Mouse (Mus musculus) thymus, adult 2 months (tissue): ENCODE data around the gene Unc5a. TPM values are rescaled to one million over a fixed set of nuclear protein-coding genes. Genes with fewer than 3 reads are reported as not detected.

ENCODE experiments used
- DNase-seq: peaks from one replicate; pipeline ENCODE4 v3.0.0; 2021
- H3K27ac ChIP-seq: fragments of 200-500 bp; 2 replicates; pipeline ENCODE4 v1.5.1; 2012; ENCODE audit warnings: low read length, control low read depth; ENCODE audit not compliant: control insufficient read depth, insufficient read depth
- H3K27me3 ChIP-seq: fragments of 200-500 bp; 2 replicates; pipeline ENCODE4 v1.6.1; 2012; ENCODE audit warnings: mild to moderate bottlenecking, low read length, moderate library complexity, mixed read lengths; ENCODE audit not compliant: control insufficient read depth, insufficient read depth
- H3K36me3 ChIP-seq: fragments of 200-500 bp; 2 replicates; pipeline ENCODE4 v1.6.1; 2012; ENCODE audit warnings: mild to moderate bottlenecking, low read length, moderate library complexity; ENCODE audit not compliant: control insufficient read depth, insufficient read depth
- H3K4me1 ChIP-seq: fragments of 200-500 bp; replicated peaks from 2 replicates; pipeline ENCODE4 v1.6.1; 2012; ENCODE audit warnings: low read length; ENCODE audit not compliant: control insufficient read depth, insufficient read depth
- H3K4me3 ChIP-seq: fragments of 200-500 bp; 2 replicates; pipeline ENCODE4 v1.5.1; 2012; ENCODE audit warnings: mild to moderate bottlenecking, low read length, control low read depth, moderate library complexity; ENCODE audit not compliant: control insufficient read depth, insufficient read depth
- CTCF ChIP-seq: fragments of 200-500 bp; IDR thresholded peaks from 2 replicates; pipeline ENCODE4 v1.5.1; 2012; ENCODE audit warnings: mild to moderate bottlenecking, control low read depth, low read length, moderate library complexity, borderline replicate concordance; ENCODE audit not compliant: control insufficient read depth, poor library complexity, insufficient read depth; ENCODE audit errors: extremely low read depth
- POLR2A ChIP-seq: fragments of 200-500 bp; IDR thresholded peaks from 2 replicates; pipeline ENCODE4 v1.6.1; 2012; ENCODE audit warnings: mild to moderate bottlenecking, low read length, control low read depth, moderate library complexity; ENCODE audit not compliant: control insufficient read depth, poor library complexity, insufficient read depth; ENCODE audit errors: extremely low read depth
- WGBS: fragments of 180-500 bp; shearing (Covaris S2); methylation state at CpG from one replicate; pipeline ENCODE4 v1.1.7; 2018; 5-methylcytosine and 5-hydroxymethylcytosine counted together
- polyA plus RNA-seq: library from polyadenylated mRNA; depleted of rRNA; stranded (reverse); fragments of >200 nt; gene quantifications from 2 replicates; pipeline ENCODE4 v1.2.3, GENCODE M21; 2012; rRNA removed

The Unc5a gene
- 3.1 and 5.9 TPM in 2 replicates for polyA plus RNA-seq

- H3K27me3 ChIP-seq, result no peaks in the 10 kb centered on the region; the same call in 1 of the 2 replicates
- peaks cover 12% of the 10 kb centered on the region; the same call in 1 of the 2 replicates for H3K4me1 ChIP-seq
- 4% methylated on average over 79 of the region's 91 CpGs for WGBS
- DNase-seq, result peak; percentile 35
- H3K36me3 ChIP-seq, result no peaks in the 10 kb centered on the region
- no peak for TF ChIP-seq POLR2A
- TF ChIP-seq CTCF, result no peak
- H3K4me3 ChIP-seq, result peak within 1 kb of the TSS; percentile 59
- no peak within 1 kb of the TSS for H3K27ac ChIP-seq
These were observed at the start of gene Unc5a for GRCm38 (mm10) chr13:54948531-54949493. Gene Unc5a (plus strand): TSS chr13:54949411.

DNA sequence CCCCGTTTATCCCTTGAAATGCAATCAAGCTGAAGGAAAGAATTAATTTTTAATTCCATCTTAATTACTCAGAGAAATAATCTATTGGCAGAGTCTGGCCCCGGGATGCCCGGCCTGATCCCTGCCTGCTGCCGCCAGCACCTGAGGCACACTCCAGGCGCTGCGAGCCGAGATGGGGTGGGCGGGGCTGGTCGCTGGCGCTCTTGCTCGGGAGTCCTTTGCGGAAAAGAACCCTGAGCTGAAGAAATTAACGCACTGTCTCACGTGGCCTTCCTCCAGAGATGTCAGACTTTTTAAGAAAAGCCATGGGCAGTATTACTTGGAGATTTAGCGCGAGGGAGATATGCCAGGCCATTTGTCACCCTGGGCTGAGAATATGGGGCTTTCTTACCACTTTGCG, 37.2 kb upstream of the Unc5a start:
- Histone ChIP-seq H3K4me3 (no peak overlapping the region), H3K4me1 (no peaks in the 10 kb centered on the region), H3K27me3 (no peaks in the 10 kb centered on the region; the same call in 1 of the 2 replicates), H3K36me3 (no peaks in the 10 kb centered on the region), H3K27ac (no peak overlapping the region)
- 10% methylated on average over 17 of the region's 17 CpGs for whole genome bisulfite sequencing
- TF ChIP-seq CTCF (no peak), POLR2A (no peak)
- DNase-seq, result no peak

GRCm38 (mm10) chr13:54912894-54913621, 36.2 kb upstream of the Unc5a start:
- Histone ChIP-seq H3K4me1 (no peaks in the 10 kb centered on the region), H3K27me3 (no peaks in the 10 kb centered on the region; the same call in 1 of the 2 replicates), H3K27ac (no peak overlapping the region), H3K36me3 (no peaks in the 10 kb centered on the region), H3K4me3 (no peak overlapping the region)
- 28% methylated on average over 16 of the region's 16 CpGs for WGBS
- TF ChIP-seq POLR2A (no peak), CTCF (no peak)
- DNase-seq, result no peak

GRCm38 (mm10) chr13:54916644-54917043, 32.6 kb upstream of the Unc5a start:
- DNase-seq, result no peak
- TF ChIP-seq POLR2A, result no peak
- TF ChIP-seq CTCF, result no peak
- no peaks in the 10 kb centered on the region for H3K4me1 ChIP-seq
- no peaks in the 10 kb centered on the region for H3K27me3 ChIP-seq
- 40% methylated on average over 5 of the region's 5 CpGs for WGBS
- H3K4me3 ChIP-seq, result no peak overlapping the region
- H3K27ac ChIP-seq, result no peak overlapping the region
- no peaks in the 10 kb centered on the region for H3K36me3 ChIP-seq

GRCm38 (mm10) chr13:54918910-54919309, 30.3 kb upstream of the Unc5a start:
- no peak for TF ChIP-seq POLR2A
- Histone ChIP-seq H3K36me3 (no peaks in the 10 kb centered on the region), H3K27ac (no peak overlapping the region), H3K4me1 (no peaks in the 10 kb centered on the region), H3K27me3 (no peaks in the 10 kb centered on the region), H3K4me3 (no peak overlapping the region)
- DNase-seq, result no peak
- WGBS, result 4% methylated on average over 8 of the region's 8 CpGs

DNA sequence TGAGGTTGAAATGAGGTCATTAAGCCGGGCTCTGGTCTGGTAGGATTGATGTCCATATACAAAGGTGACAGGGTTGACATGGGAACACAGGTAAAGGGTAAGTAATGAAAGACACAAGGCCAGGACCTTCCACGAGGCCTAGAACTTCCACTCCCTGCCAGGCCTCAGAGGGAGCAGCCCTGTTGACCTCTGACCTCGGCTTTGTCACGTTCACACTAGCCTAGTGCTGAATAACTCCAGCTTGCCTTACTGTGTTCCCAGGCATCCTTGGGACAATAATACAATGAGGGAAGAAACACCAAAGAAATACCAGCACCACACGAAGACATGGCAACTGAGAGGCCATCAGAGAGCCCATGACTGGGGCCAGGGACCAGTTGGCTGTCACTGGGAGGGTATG, 29.5 kb upstream of the Unc5a start:
- TF ChIP-seq POLR2A (no peak), CTCF (no peak)
- DNase-seq, result no peak
- Histone ChIP-seq H3K4me1 (no peaks in the 10 kb centered on the region), H3K36me3 (no peaks in the 10 kb centered on the region), H3K27ac (no peak overlapping the region), H3K4me3 (no peak overlapping the region), H3K27me3 (no peaks in the 10 kb centered on the region)
- 66% methylated on average over 5 of the region's 5 CpGs for whole genome bisulfite sequencing
